Mouse (Mus musculus) neural tube, embryonic 14.5 days (tissue): Measurements from ENCODE around the gene Vps13a. TPM values are rescaled to one million over a fixed set of nuclear protein-coding genes. Genes with fewer than 3 reads are reported as not detected.

Source experiments
- ATAC-seq: fragments of 200-750 bp; cut with Nextera tagmentation; 2 replicates; pipeline ENCODE4 v1.8.0; 2017; ENCODE audit warnings: low read depth, mild to moderate bottlenecking, moderate TSS enrichment, moderate library complexity
- H3K27ac ChIP-seq: fragments of 300-500 bp; sonication (generic); 2 replicates; pipeline ENCODE4 v1.5.1; 2014; ENCODE audit warnings: low read depth, mild to moderate bottlenecking, control low read depth, low read length, moderate library complexity, mixed read lengths
- H3K27me3 ChIP-seq: fragments of 300-500 bp; sonication (generic); 2 replicates; pipeline ENCODE4 v1.6.1; 2014; ENCODE audit warnings: low read length; ENCODE audit not compliant: control insufficient read depth, insufficient read depth
- H3K36me3 ChIP-seq: fragments of 300-500 bp; sonication (generic); 2 replicates; pipeline ENCODE4 v1.6.1; 2014; ENCODE audit warnings: low read length, mixed read lengths; ENCODE audit not compliant: control insufficient read depth, insufficient read depth
- H3K4me1 ChIP-seq: fragments of 300-500 bp; sonication (generic); 2 replicates; pipeline ENCODE4 v1.6.1; 2014; ENCODE audit warnings: low read length; ENCODE audit not compliant: control insufficient read depth, insufficient read depth
- H3K4me2 ChIP-seq: fragments of 300-500 bp; sonication (generic); 2 replicates; pipeline ENCODE4 v1.6.1; 2014; ENCODE audit warnings: mild to moderate bottlenecking, low read depth, low read length, control low read depth
- H3K4me3 ChIP-seq: fragments of 300-500 bp; sonication (generic); 2 replicates; pipeline ENCODE4 v1.5.1; 2014; ENCODE audit warnings: low read depth, low read length, control low read depth, mixed read lengths
- H3K9ac ChIP-seq: fragments of 300-500 bp; sonication (generic); replicated peaks from 2 replicates; pipeline ENCODE4 v1.6.1; 2014; ENCODE audit warnings: low read depth, mild to moderate bottlenecking, control low read depth, low read length, mixed read lengths
- H3K9me3 ChIP-seq: fragments of 300-500 bp; sonication (generic); 2 replicates; pipeline ENCODE4 v1.6.1; 2016; ENCODE audit warnings: low read length; ENCODE audit not compliant: control insufficient read depth
- WGBS: fragments of 180-500 bp; shearing (Covaris S2); extraction: QIAGEN DNeasy Blood & Tissue Kit; methylation state at CpG from one replicate; pipeline ENCODE4 v1.1.7; 2014; 5-methylcytosine and 5-hydroxymethylcytosine counted together
- polyA plus RNA-seq: library from polyadenylated mRNA; unstranded; fragments of >200 nt; fragmentation: Nextera tagmentation; extraction: Ambion mirVana; gene quantifications from 2 replicates; pipeline ENCODE4 v1.2.1, GENCODE M21; 2014

The Vps13a gene
- polyA plus RNA-seq, 1 experiment from 2014 or later: 12.0 TPM

- Histone ChIP-seq H3K9me3 (no peaks in the 10 kb centered on the region), H3K27me3 (no peaks in the 10 kb centered on the region), H3K36me3 (no peaks in the 10 kb centered on the region), H3K9ac (no peak overlapping the region), H3K4me2 (no peak overlapping the region), H3K27ac (no peak overlapping the region), H3K4me3 (no peak overlapping the region), H3K4me1 (no peaks in the 10 kb centered on the region)
- WGBS: 91% methylated on average over 8 of the region's 8 CpGs
- ATAC-seq: no peak
Observed at GRCm38 (mm10) chr19:16580501-16580900, 200.2 kb downstream of the Vps13a start.

GRCm38 (mm10) chr19:16579656-16580260 is 201.0 kb downstream of the Vps13a start:
- H3K4me2 ChIP-seq: no peak overlapping the region
- H3K4me1 ChIP-seq: no peaks in the 10 kb centered on the region
- H3K27ac ChIP-seq: no peak overlapping the region
- no peak overlapping the region for H3K4me3 ChIP-seq
- no peaks in the 10 kb centered on the region for H3K36me3 ChIP-seq
- H3K9me3 ChIP-seq: no peaks in the 10 kb centered on the region
- no peak overlapping the region for H3K9ac ChIP-seq
- no peaks in the 10 kb centered on the region for H3K27me3 ChIP-seq
- ATAC-seq: no peak
- WGBS: 93% methylated on average over 7 of the region's 7 CpGs

DNA sequence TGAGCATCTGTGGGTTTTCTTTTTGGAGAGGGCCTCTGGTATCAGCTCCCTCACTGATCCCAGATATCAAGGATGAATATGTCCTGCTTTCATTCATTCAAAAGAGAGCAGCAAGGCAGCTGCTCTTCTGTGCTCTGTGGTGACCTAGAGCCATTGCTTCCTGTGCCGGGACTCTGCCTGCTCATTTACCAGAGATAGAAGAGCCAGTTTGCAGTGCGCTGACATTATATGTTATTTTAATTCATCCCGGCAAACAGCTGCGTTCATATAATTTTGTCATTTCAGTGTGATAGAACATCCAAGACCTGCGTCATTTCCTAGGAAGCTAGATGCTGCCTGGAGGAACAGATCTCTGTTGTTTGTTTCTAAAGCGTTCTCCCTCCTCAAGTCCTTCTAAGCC is 203.9 kb downstream of the Vps13a start:
- no peak overlapping the region for H3K9ac ChIP-seq
- no peaks in the 10 kb centered on the region for H3K9me3 ChIP-seq
- no peaks in the 10 kb centered on the region for H3K27me3 ChIP-seq
- no peaks in the 10 kb centered on the region for H3K4me1 ChIP-seq
- no peak overlapping the region for H3K4me3 ChIP-seq
- WGBS: 94% methylated on average over 6 of the region's 6 CpGs
- H3K4me2 ChIP-seq: no peak overlapping the region
- H3K36me3 ChIP-seq: no peaks in the 10 kb centered on the region
- no peak overlapping the region for H3K27ac ChIP-seq
- no peak for ATAC-seq

Other genes starting within 250 kb of the Vps13a start
- not detected in 2 replicates for gene Foxb2, start 92.9 kb upstream of the Vps13a start, polyA plus RNA-seq
- gene Prune2, start 175.2 kb upstream of the Vps13a start, polyA plus RNA-seq: 9.7 and 11.5 TPM in 2 replicates